Comparison of ENCODE assay signal across 20 mouse cellular contexts in the genomic region with DNA sequence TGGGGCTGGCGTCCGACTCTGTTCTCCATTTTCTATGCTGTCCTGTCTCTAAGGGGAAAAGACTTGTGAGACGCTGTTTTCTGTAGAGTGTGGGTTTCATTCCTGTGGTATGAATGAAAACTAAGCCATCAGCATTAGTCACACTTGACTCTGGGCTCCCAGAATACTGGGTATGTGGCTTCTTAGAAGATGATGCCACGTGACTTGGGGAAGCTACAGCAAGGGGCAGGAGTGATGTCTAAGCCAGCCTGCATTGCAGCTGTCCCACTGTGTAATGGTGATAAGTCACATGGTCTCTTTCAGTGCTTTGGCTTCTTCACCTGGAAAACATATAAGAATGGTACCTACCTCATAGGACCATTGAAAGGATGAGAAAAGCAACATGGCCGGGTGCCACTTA.
DNase-seq lines count a peak whose midpoint lies in the region; ATAC-seq and TF ChIP-seq lines count a peak whose summit lies in the region.
"Had no signal": no experiment of that assay in that cellular context is flagged by ENCODE, and none has a peak within 500 bp of the region (broad histone marks: within the 10 kb centered on the region; RNA-seq: fewer than 3 reads in every experiment).

No protein-coding gene starts in this region.

- no peak overlapping the region for H3K9ac ChIP-seq in heart, adult 2 months (ENCODE audit: low read depth, low read length)
- H3K9ac ChIP-seq in embryonic facial prominence, embryonic 15.5 days, result no peak overlapping the region
- H3K9ac ChIP-seq in forebrain, postnatal 0 days, result no peak overlapping the region
- H3K9ac ChIP-seq: hindbrain, embryonic 12.5 days; intestine, embryonic 15.5 days; kidney, embryonic 15.5 days; liver, embryonic 12.5 days; neural tube, embryonic 12.5 days had no signal

- no peak for DNase-seq in heart, embryonic 10.5 days (ENCODE audit: low spot score)
- DNase-seq in heart, adult 2 months, result no peak
- DNase-seq in thymus, adult 2 months, result no peak
- no peak for DNase-seq in thymus, postnatal 25 days
- DNase-seq in forebrain, postnatal 0 days, result no peak
- no peak for DNase-seq in layer of hippocampus, adult 9-11 months
- DNase-seq: B cell, adult 2 months; cerebellum, adult 11-12 months; gastrocnemius, adult 2 months had no signal

- TF ChIP-seq POLR2A in heart, adult 2 months (IDR thresholded peaks at IDR 0.05; ENCODE audit: insufficient read depth, low read depth, low read length), result no peak
- no peak for TF ChIP-seq POLR2A in thymus, adult 2 months (IDR thresholded peaks at IDR 0.05; ENCODE audit: control insufficient read depth, extremely low read depth, insufficient read depth, low read length, poor library complexity)

- no peak for TF ChIP-seq EP300 in heart, adult 2 months (IDR thresholded peaks at IDR 0.05; ENCODE audit: insufficient read depth, low read depth, low read length)

- H3K9me3 ChIP-seq in heart, embryonic 10.5 days, result 0 out of 2 replicates have a peak, but pooled peaks cover 4% of the 10 kb centered on the region
- no peaks in the 10 kb centered on the region for H3K9me3 ChIP-seq in embryonic facial prominence, embryonic 15.5 days (replicated peaks)
- H3K9me3 ChIP-seq in forebrain, postnatal 0 days (ENCODE audit: low read length), result no peaks in the 10 kb centered on the region
- H3K9me3 ChIP-seq: G1E; intestine, embryonic 15.5 days; kidney, embryonic 15.5 days; liver, embryonic 12.5 days; neural tube, embryonic 12.5 days had no signal

- H3K36me3 ChIP-seq in heart, embryonic 10.5 days, result no peaks in the 10 kb centered on the region
- no peaks in the 10 kb centered on the region for H3K36me3 ChIP-seq in heart, adult 2 months (ENCODE audit: control insufficient read depth, insufficient read depth, low read length)
- no peaks in the 10 kb centered on the region for H3K36me3 ChIP-seq in thymus, adult 2 months (ENCODE audit: control insufficient read depth, insufficient read depth, low read length)
- H3K36me3 ChIP-seq in embryonic facial prominence, embryonic 15.5 days, result no peaks in the 10 kb centered on the region
- H3K36me3 ChIP-seq in forebrain, postnatal 0 days (ENCODE audit: insufficient read depth), result no peaks in the 10 kb centered on the region
- H3K36me3 ChIP-seq: G1E; hindbrain, embryonic 12.5 days; intestine, embryonic 15.5 days; kidney, embryonic 15.5 days; liver, embryonic 12.5 days; neural tube, embryonic 12.5 days had no signal

- peaks cover 26% of the 10 kb centered on the region for H3K4me1 ChIP-seq in heart, embryonic 10.5 days
- H3K4me1 ChIP-seq in heart, adult 2 months (ENCODE audit: control insufficient read depth, insufficient read depth, low read length), result peaks cover 7% of the 10 kb centered on the region; the same call in 1 of the 2 replicates
- H3K4me1 ChIP-seq in thymus, adult 2 months (replicated peaks; ENCODE audit: control insufficient read depth, insufficient read depth, low read length), result peaks cover 16% of the 10 kb centered on the region
- H3K4me1 ChIP-seq in embryonic facial prominence, embryonic 15.5 days, result peaks cover 7% of the 10 kb centered on the region; the same call in 1 of the 2 replicates
- no peaks in the 10 kb centered on the region for H3K4me1 ChIP-seq in forebrain, postnatal 0 days (ENCODE audit: insufficient read depth)
- H3K4me1 ChIP-seq: kidney, embryonic 15.5 days; neural tube, embryonic 12.5 days had no signal

- H3K79me2 ChIP-seq in heart, adult 2 months (replicated peaks; ENCODE audit: control insufficient read depth, insufficient read depth, low read length), result no peaks in the 10 kb centered on the region

- peak; percentile 55 for ATAC-seq in embryonic facial prominence, embryonic 15.5 days (ENCODE audit: insufficient number of reproducible peaks, low FRiP score, low TSS enrichment, low read depth)
- ATAC-seq in forebrain, postnatal 0 days, result no peak
- ATAC-seq in frontal cortex, adult (ENCODE audit: low TSS enrichment), result no peak
- ATAC-seq: forebrain, embryonic 16.5 days; liver, embryonic 12.5 days had no signal

- no peak for TF ChIP-seq CTCF in heart, adult 2 months (IDR thresholded peaks at IDR 0.05)
- TF ChIP-seq CTCF in thymus, adult 2 months (IDR thresholded peaks at IDR 0.05; ENCODE audit: borderline replicate concordance, control insufficient read depth, extremely low read depth, insufficient read depth, low read length, poor library complexity), result no peak
- no peak for TF ChIP-seq CTCF in forebrain, postnatal 0 days (IDR thresholded peaks at IDR 0.05; ENCODE audit: low read depth)

- peak overlapping the region; percentile 36; the same call in 1 of the 2 replicates for H3K27ac ChIP-seq in heart, embryonic 10.5 days
- H3K27ac ChIP-seq in heart, adult 2 months, result no peak overlapping the region
- peak overlapping the region; percentile 37; the same call in 1 of the 2 replicates for H3K27ac ChIP-seq in thymus, adult 2 months (ENCODE audit: control insufficient read depth, insufficient read depth, low read length)
- no peak overlapping the region for H3K27ac ChIP-seq in embryonic facial prominence, embryonic 15.5 days (replicated peaks)
- H3K27ac ChIP-seq in forebrain, postnatal 0 days (ENCODE audit: low read depth, low read length), result no peak overlapping the region
- H3K27ac ChIP-seq: gastrocnemius, adult 2 months; hindbrain, embryonic 12.5 days; intestine, embryonic 15.5 days; kidney, embryonic 15.5 days; left cerebral cortex, adult 2 months; liver, embryonic 12.5 days; neural tube, embryonic 12.5 days had no signal

- peaks cover 12% of the 10 kb centered on the region; the same call in 1 of the 2 replicates for H3K27me3 ChIP-seq in heart, embryonic 10.5 days (ENCODE audit: insufficient read depth, poor library complexity, severe bottlenecking)
- H3K27me3 ChIP-seq in heart, adult 2 months (ENCODE audit: control insufficient read depth, insufficient read depth, low read length), result no peaks in the 10 kb centered on the region
- no peaks in the 10 kb centered on the region for H3K27me3 ChIP-seq in thymus, adult 2 months (ENCODE audit: control insufficient read depth, insufficient read depth, low read length)
- no peaks in the 10 kb centered on the region for H3K27me3 ChIP-seq in embryonic facial prominence, embryonic 15.5 days
- H3K27me3 ChIP-seq in forebrain, postnatal 0 days (ENCODE audit: insufficient read depth, low read length), result no peaks in the 10 kb centered on the region
- H3K27me3 ChIP-seq: hindbrain, embryonic 12.5 days; intestine, embryonic 15.5 days; kidney, embryonic 15.5 days; liver, embryonic 12.5 days; neural tube, embryonic 12.5 days had no signal

- intact Hi-C loops in heart, adult 2 months (cut with DNase I), result loop anchor here (2.0 kb wide), 1 partner anchor 85 kb away; no protein-coding TSS in a partner anchor

- H3K4me2 ChIP-seq in embryonic facial prominence, embryonic 15.5 days (replicated peaks), result no peak overlapping the region
- no peak overlapping the region for H3K4me2 ChIP-seq in forebrain, postnatal 0 days (ENCODE audit: low read depth)
- H3K4me2 ChIP-seq: hindbrain, embryonic 12.5 days; intestine, embryonic 15.5 days; kidney, embryonic 15.5 days; liver, embryonic 12.5 days; neural tube, embryonic 12.5 days had no signal

- 85% methylated on average over 5 of the region's 5 CpGs for WGBS in heart, embryonic 10.5 days
- 78% methylated on average over 5 of the region's 5 CpGs for WGBS in heart, adult 2 months
- 82% methylated on average over 5 of the region's 5 CpGs for WGBS in thymus, adult 2 months
- WGBS in embryonic facial prominence, embryonic 15.5 days, result 51% methylated on average over 5 of the region's 5 CpGs
- 84% methylated on average over 5 of the region's 5 CpGs for WGBS in forebrain, postnatal 0 days

- H3K4me3 ChIP-seq in heart, embryonic 10.5 days, result no peak overlapping the region
- H3K4me3 ChIP-seq in heart, adult 2 months, result no peak overlapping the region
- H3K4me3 ChIP-seq in thymus, adult 2 months (ENCODE audit: control insufficient read depth, insufficient read depth, low read length), result no peak overlapping the region
- no peak overlapping the region for H3K4me3 ChIP-seq in embryonic facial prominence, embryonic 15.5 days (replicated peaks)
- no peak overlapping the region for H3K4me3 ChIP-seq in forebrain, postnatal 0 days (ENCODE audit: low read depth, low read length)
- H3K4me3 ChIP-seq: erythroblast, embryonic 14.5 days; gastrocnemius, adult 2 months; hindbrain, embryonic 12.5 days; intestine, embryonic 15.5 days; kidney, embryonic 15.5 days; left cerebral cortex, adult 2 months; liver, embryonic 12.5 days; neural tube, embryonic 12.5 days had no signal

Comparison
In these comparisons a context has a peak if more than half of its experiments do, and no peak if none do; other contexts are left out.
1. H3K27ac ChIP-seq: peak in heart, embryonic 10.5 days (single experiment) and thymus, adult 2 months (single experiment); none in heart, adult 2 months (single experiment), embryonic facial prominence, embryonic 15.5 days (single experiment) and forebrain, postnatal 0 days (single experiment).